Mouse (Mus musculus) midbrain, embryonic 13.5 days (tissue): Measurements from ENCODE around the gene Dhrs1. TPM values are rescaled to one million over a fixed set of nuclear protein-coding genes. Genes with fewer than 3 reads are reported as not detected.

Source experiments
- ATAC-seq: fragments of 200-750 bp; cut with Nextera tagmentation; 2 replicates; pipeline ENCODE4 v1.8.0; 2017; ENCODE audit warnings: mild to moderate bottlenecking, moderate TSS enrichment, moderate library complexity
- H3K27ac ChIP-seq: fragments of 300-500 bp; sonication (generic); 2 replicates; pipeline ENCODE4 v1.5.1; 2015; ENCODE audit warnings: inconsistent platforms, mild to moderate bottlenecking, moderate library complexity
- H3K27me3 ChIP-seq: fragments of 300-500 bp; sonication (generic); 2 replicates; pipeline ENCODE4 v1.6.1; 2015; ENCODE audit warnings: mild to moderate bottlenecking, inconsistent platforms
- H3K36me3 ChIP-seq: fragments of 300-500 bp; sonication (generic); 2 replicates; pipeline ENCODE4 v1.6.1; 2015; ENCODE audit warnings: mild to moderate bottlenecking, inconsistent platforms
- H3K4me1 ChIP-seq: fragments of 300-500 bp; sonication (generic); replicated peaks from 2 replicates; pipeline ENCODE4 v1.6.1; 2015; ENCODE audit warnings: inconsistent platforms
- H3K4me2 ChIP-seq: fragments of 300-500 bp; sonication (generic); replicated peaks from 2 replicates; pipeline ENCODE4 v1.6.1; 2015; ENCODE audit warnings: moderate library complexity, mild to moderate bottlenecking, inconsistent platforms
- H3K4me3 ChIP-seq: fragments of 300-500 bp; sonication (generic); replicated peaks from 2 replicates; pipeline ENCODE4 v1.5.1; 2015; ENCODE audit warnings: mild to moderate bottlenecking, inconsistent platforms
- H3K9ac ChIP-seq: fragments of 300-500 bp; sonication (generic); replicated peaks from 2 replicates; pipeline ENCODE4 v1.6.1; 2015; ENCODE audit warnings: mild to moderate bottlenecking, inconsistent platforms
- H3K9me3 ChIP-seq: fragments of 300-500 bp; sonication (generic); 2 replicates; pipeline ENCODE4 v1.6.1; 2016; ENCODE audit warnings: mild to moderate bottlenecking, inconsistent platforms
- WGBS: fragments of 180-500 bp; shearing (Covaris S2); methylation state at CpG from one replicate; pipeline ENCODE4 v1.1.7; 2015; 5-methylcytosine and 5-hydroxymethylcytosine counted together
- polyA plus RNA-seq: library from polyadenylated mRNA; unstranded; fragments of >200 nt; fragmentation: Nextera tagmentation; extraction: Ambion mirVana; gene quantifications from 2 replicates; pipeline ENCODE4 v1.2.1, GENCODE M21; 2015

Dhrs1 gene
- polyA plus RNA-seq: 66.3 and 68.8 TPM in 2 replicates

DNA sequence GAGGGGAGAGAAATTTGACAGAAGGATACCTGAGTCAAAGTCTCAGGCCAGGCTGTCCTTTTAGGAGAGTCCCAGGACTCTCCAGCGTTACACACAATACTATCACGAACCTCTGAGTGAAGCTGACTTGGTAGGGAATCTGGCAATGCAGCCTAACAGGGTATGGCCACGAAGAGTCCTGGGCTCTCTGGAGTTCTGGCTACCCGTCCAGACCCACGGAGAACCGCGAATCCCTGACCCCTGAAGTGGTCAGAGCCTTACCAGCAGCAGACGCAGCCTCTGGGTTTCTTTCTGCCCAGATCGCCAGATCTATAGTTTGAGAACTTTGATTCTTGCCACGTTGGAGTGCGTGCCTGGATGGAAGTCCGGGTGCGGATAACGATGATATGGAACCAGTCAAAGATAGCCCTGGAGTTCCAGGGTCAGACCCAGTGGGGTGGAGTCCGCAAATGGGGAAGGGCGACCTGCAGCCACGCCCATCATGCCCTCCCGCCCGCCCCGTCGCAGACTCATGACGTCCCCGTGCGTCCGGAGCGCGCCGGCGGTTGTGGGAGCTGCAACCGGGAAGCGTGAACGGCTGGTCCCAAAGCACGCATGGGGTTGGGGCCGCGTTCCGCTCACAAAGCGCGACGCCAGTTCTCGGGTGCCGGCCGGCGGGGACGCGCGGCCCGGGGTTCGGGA lies at the start of gene Dhrs1, which contains the start of gene Nop9:
TSS of gene Dhrs1 (minus strand) at position 511 of the 681 bp plus-strand sequence.
TSS of gene Nop9 (plus strand) at position 514 of the 681 bp plus-strand sequence.
- Histone ChIP-seq H3K4me2 (peak within 1 kb of the TSS; percentile 95), H3K4me1 (peaks cover 36% of the 10 kb centered on the region), H3K4me3 (peak within 1 kb of the TSS; percentile 73), H3K36me3 (peaks cover 23% of the 10 kb centered on the region), H3K27ac (no peak within 1 kb of the TSS), H3K9ac (peak within 1 kb of the TSS; percentile 76), H3K9me3 (no peaks in the 10 kb centered on the region), H3K27me3 (no peaks in the 10 kb centered on the region)
- ATAC-seq: peak; percentile 80
- 3% methylated on average over 42 of the region's 48 CpGs for WGBS

DNA sequence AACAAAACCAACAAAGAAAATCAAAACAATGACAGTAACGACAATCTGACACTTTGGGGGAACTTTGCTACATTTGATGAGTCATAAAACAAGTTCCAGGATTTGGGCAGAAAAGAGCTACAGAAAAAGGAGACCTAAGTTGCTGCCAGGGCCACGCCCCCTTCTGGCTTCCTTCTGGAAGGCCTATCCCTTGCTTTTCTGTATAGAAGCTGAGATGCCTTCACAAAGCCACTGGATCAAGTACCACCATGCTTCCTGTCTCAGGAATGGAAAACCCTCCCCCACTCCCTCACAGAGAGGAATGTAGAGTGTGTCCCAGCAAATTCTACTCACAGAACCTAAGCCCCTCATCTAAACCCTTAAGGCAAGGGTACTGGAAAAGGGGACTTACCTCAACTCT lies 48.5 kb upstream of the Dhrs1 start:
- H3K4me3 ChIP-seq: no peak overlapping the region
- no peaks in the 10 kb centered on the region for H3K36me3 ChIP-seq
- no peak overlapping the region for H3K27ac ChIP-seq
- no peak for ATAC-seq
- no peaks in the 10 kb centered on the region for H3K4me1 ChIP-seq
- 67% methylated on average over 2 of the region's 2 CpGs for WGBS
- peaks cover 22% of the 10 kb centered on the region for H3K27me3 ChIP-seq
- no peak overlapping the region for H3K9ac ChIP-seq
- no peak overlapping the region for H3K4me2 ChIP-seq
- no peaks in the 10 kb centered on the region for H3K9me3 ChIP-seq

DNA sequence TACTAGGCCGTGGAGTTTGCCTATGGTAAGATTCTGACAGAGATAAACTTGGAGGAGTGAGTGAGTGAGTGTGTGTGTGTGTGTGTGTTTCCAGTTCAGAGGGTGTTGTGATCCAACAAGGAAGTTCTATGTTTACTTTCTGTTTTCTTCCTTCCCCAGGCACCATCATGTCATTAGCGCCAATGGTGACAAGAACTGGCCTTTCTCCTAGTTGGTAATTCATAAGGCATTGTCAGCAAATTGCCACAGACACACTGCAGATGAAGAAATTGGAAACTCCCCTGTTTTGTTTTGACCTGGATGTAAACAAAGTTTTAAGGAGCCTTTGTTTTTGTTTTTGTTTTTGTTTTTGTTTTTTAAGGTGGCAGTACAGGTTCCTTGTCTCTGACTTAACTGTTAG lies 48.0 kb upstream of the Dhrs1 start:
- no peak for ATAC-seq
- Histone ChIP-seq H3K27ac (no peak overlapping the region), H3K36me3 (no peaks in the 10 kb centered on the region), H3K27me3 (peaks cover 27% of the 10 kb centered on the region), H3K9me3 (no peaks in the 10 kb centered on the region), H3K9ac (no peak overlapping the region), H3K4me3 (no peak overlapping the region), H3K4me1 (0 out of 2 replicates have a peak, but pooled peaks cover 3% of the 10 kb centered on the region), H3K4me2 (no peak overlapping the region)
- WGBS: 82% methylated on average over 2 of the region's 2 CpGs

DNA sequence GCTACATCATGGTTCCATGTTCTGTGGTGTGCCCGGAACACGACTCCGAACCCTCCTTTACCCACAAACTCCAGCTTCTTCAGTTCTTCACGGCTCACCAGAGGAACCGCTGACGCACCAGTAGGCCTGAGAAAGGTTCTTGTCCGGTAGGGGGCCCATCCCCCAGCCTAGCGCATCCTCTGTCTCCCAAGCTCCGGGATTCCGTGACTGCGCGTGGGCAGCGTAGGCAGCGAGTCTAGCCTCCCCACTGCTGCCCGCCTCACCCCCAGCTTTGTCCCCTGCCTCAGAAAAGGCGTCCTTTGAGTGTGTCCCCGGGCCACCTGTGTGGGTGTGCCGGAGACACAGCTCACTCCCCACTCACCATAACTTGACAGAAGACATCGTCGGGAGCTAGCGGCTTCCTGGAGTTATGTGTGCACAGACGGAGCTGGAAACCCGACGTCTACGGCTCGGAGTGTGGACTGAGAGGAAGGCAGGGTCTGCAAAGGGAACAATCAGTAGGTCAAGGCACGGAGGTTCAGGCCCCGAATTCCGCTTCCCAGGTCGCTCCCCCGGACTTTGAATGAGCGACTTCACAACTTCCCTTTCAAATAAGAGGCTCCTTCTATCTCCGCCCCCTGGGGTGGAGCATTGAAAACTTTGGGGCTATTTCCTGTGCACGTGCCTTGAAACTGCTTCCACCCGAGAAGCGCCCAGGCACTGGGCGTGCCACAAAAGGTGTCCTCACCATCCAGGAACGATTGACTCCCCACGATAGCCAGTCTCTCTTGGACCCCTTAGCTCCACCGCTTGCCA lies 43.0 kb upstream of the Dhrs1 start, which contains the start of gene Ripk3:
TSS of gene Ripk3 (minus strand) at position 610 of the 795 bp plus-strand sequence.
- 7% methylated on average over 40 of the region's 40 CpGs for WGBS

DNA sequence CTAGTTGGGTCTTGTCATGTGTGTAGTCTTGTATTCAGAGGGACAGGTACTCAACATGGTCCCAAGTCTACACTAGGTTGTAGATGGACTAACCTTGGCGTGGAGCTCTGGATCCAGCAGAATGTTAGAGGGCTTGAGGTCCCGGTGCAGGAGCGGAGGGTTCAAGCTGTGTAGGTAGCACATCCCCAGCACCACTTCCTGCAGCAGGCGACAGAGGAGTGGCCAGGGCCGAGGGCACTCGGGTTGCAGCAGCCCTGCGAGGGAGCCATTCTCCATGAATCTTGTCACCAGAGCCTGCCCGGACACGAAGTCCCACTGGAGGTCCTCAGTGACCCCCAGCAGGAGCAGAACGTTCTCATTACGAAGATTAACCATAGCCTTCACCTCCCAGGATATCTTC lies 42.2 kb upstream of the Dhrs1 start:
- 36% methylated on average over 11 of the region's 11 CpGs for WGBS
- Histone ChIP-seq H3K9me3 (no peaks in the 10 kb centered on the region), H3K9ac (no peak overlapping the region), H3K27me3 (peaks cover 84% of the 10 kb centered on the region), H3K27ac (no peak overlapping the region), H3K4me1 (peaks cover 19% of the 10 kb centered on the region), H3K36me3 (no peaks in the 10 kb centered on the region), H3K4me2 (no peak overlapping the region), H3K4me3 (no peak overlapping the region)
- ATAC-seq: no peak

More for the DNA sequence above, 43.0 kb upstream of the Dhrs1 start, which contains the start of gene Ripk3:
- Histone ChIP-seq H3K27ac (no peak within 1 kb of the TSS), H3K36me3 (no peaks in the 10 kb centered on the region), H3K4me3 (peak within 1 kb of the TSS; percentile 22), H3K4me1 (peaks cover 14% of the 10 kb centered on the region), H3K4me2 (peak within 1 kb of the TSS; percentile 39), H3K9ac (peak within 1 kb of the TSS; percentile 33; the same call in 1 of the 2 replicates), H3K27me3 (peaks cover 77% of the 10 kb centered on the region), H3K9me3 (no peaks in the 10 kb centered on the region)
- ATAC-seq: no peak

DNA sequence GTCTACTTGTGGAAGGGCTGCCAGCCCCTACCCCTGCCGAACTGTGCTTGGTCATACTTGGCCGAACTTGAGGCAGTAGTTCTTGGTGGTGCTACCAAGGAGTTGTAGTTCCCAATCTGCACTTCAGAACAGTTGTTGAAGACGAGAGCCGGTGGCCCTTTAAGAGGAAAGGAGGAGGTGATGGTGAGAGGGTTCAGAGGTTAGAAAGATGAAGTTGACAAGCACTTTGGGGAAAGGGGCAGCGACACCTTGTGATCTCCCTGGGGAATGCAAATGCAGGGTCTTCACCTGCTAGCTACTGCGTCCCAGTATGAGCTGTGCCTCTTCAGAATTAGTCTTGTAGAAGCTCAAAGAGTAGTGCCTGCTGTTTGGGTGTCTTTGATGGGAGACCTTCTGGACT lies 39.7 kb upstream of the Dhrs1 start:
- WGBS: 22% methylated on average over 6 of the region's 6 CpGs

DNA sequence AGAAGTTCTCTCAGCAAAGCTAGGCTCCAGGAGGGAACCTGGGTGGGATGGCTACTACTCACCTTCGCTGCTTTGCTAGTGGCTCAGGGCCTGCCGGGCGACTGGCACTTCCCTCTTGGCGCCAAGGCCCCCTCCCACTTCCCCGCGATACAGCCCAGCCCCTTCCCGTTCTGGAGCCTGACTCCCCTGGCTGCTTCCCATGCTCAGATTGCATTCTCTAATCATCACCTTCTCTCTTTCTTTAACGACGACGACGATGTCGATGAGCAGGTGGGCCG lies 38.4 kb upstream of the Dhrs1 start, which contains the start of gene Adcy4:
TSS of gene Adcy4 (minus strand) at position 138 of the 278 bp plus-strand sequence.
- H3K4me1 ChIP-seq: peaks cover 28% of the 10 kb centered on the region
- peaks cover 76% of the 10 kb centered on the region for H3K27me3 ChIP-seq
- no peak for ATAC-seq
- no peaks in the 10 kb centered on the region for H3K9me3 ChIP-seq
- H3K9ac ChIP-seq: peak within 1 kb of the TSS; percentile 39; the same call in 1 of the 2 replicates
- peak within 1 kb of the TSS; percentile 46 for H3K4me2 ChIP-seq
- peak within 1 kb of the TSS; percentile 26 for H3K4me3 ChIP-seq
- no peaks in the 10 kb centered on the region for H3K36me3 ChIP-seq
- no peak within 1 kb of the TSS for H3K27ac ChIP-seq
- WGBS: 5% methylated on average over 13 of the region's 13 CpGs

More for the DNA sequence above, 39.7 kb upstream of the Dhrs1 start:
- Histone ChIP-seq H3K4me2 (no peak overlapping the region), H3K36me3 (no peaks in the 10 kb centered on the region), H3K4me3 (no peak overlapping the region), H3K4me1 (peaks cover 28% of the 10 kb centered on the region), H3K27me3 (peaks cover 89% of the 10 kb centered on the region), H3K9ac (no peak overlapping the region), H3K9me3 (no peaks in the 10 kb centered on the region), H3K27ac (no peak overlapping the region)
- ATAC-seq: no peak

DNA sequence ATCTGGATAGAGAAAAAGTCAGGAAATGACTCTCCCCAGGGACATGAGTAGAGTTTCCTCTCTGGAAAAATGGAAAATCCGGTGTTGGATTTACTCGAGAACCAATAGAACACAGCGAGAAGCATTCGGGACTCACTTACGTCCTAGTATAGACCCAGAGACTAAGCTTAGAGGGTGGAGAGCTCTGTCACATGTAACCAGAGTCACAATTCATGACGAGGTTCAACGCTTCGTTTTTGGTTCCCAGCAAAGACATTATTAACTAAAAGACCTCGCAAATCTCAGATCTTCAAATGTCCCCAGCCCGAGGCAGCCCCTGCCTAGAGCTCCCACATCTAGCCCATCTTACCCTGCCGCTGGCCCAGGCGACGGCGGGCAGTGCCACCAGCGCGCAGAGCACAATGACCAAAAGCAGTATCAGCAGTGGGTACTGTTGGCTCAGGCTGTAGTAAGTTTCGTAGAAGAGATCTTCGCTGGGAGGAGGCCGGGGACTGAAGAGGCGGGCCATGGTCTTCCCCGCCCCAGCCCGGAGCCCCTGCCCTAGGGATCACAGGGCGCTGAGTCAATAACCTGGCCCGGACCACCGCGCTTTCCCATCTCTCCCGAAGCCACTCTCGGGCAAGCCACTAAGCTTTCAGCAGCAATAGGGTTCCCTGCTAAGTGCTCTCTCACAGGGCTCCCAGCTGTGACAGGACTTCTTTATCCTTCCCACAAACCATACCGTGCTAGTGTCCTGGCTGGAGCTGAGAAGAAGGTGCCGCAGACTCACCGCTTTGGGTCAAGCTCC lies 37.9 kb upstream of the Dhrs1 start:
- Histone ChIP-seq H3K4me2 (peak overlapping the region; percentile 46), H3K27ac (no peak overlapping the region), H3K36me3 (no peaks in the 10 kb centered on the region), H3K9ac (peak overlapping the region; percentile 39; the same call in 1 of the 2 replicates), H3K27me3 (peaks cover 70% of the 10 kb centered on the region), H3K4me1 (peaks cover 24% of the 10 kb centered on the region), H3K9me3 (no peaks in the 10 kb centered on the region), H3K4me3 (peak overlapping the region; percentile 26)
- no peak for ATAC-seq
- WGBS: 1% methylated on average over 31 of the region's 31 CpGs

DNA sequence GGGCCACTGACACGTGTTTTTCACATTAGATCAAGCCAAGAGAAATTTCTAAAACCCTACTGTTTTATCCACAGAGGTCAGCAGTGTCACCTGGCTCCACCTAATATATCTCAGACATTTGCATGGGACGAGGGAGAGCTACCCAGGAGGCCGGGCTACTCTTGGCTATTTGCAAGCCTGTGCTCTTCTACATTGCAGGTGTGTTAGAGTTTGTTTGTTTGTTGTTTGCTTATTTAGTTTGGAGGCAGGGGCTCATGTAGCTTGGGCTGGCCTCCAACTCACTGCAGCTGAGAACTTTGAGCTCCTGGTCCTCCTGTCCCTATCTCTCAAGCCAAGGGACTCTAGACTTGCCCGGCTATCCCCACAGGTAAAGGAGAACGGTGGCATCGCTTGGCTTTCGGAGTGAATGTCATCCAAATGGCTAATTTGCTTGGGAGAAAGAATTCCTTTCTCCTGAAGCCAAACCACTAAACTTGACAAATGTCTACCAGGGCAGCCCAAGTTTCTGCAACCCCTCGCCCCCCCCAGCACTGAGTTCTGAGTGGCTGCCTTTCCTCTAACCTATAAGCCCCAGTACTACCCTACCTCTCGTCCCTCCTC lies 37.0 kb upstream of the Dhrs1 start:
- no peak overlapping the region for H3K27ac ChIP-seq
- H3K9me3 ChIP-seq: no peaks in the 10 kb centered on the region
- WGBS: 50% methylated on average over 9 of the region's 9 CpGs
- no peak for ATAC-seq
- H3K27me3 ChIP-seq: peaks cover 61% of the 10 kb centered on the region
- no peak overlapping the region for H3K4me2 ChIP-seq
- no peaks in the 10 kb centered on the region for H3K36me3 ChIP-seq
- H3K4me1 ChIP-seq: peaks cover 20% of the 10 kb centered on the region
- no peak overlapping the region for H3K4me3 ChIP-seq
- no peak overlapping the region for H3K9ac ChIP-seq

DNA sequence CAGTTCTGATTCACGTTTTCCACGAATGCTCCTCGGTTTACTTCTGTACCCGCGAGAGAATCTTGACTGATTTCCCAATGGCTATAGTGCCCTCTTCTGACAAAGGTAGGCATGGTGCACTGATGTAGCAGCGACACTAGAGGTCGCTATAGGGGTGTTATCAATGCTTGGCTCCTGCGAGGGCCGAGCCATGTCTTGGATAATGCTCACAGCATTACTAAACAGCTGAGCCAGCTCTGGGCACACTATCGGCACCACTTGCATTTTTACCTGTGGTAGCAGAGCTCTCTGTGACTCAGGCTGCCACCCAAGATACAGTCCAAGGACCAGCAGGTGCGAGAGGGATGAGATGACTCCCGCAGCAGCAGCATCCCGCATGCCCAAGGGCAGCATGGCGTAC lies 35.8 kb upstream of the Dhrs1 start:
- Histone ChIP-seq H3K27me3 (peaks cover 50% of the 10 kb centered on the region), H3K4me1 (peaks cover 20% of the 10 kb centered on the region), H3K9ac (no peak overlapping the region), H3K4me3 (peak overlapping the region; percentile 14; the same call in 1 of the 2 replicates), H3K27ac (no peak overlapping the region), H3K36me3 (no peaks in the 10 kb centered on the region), H3K4me2 (peak overlapping the region; percentile 40), H3K9me3 (no peaks in the 10 kb centered on the region)
- WGBS: 16% methylated on average over 14 of the region's 14 CpGs
- ATAC-seq: peak; percentile 66

DNA sequence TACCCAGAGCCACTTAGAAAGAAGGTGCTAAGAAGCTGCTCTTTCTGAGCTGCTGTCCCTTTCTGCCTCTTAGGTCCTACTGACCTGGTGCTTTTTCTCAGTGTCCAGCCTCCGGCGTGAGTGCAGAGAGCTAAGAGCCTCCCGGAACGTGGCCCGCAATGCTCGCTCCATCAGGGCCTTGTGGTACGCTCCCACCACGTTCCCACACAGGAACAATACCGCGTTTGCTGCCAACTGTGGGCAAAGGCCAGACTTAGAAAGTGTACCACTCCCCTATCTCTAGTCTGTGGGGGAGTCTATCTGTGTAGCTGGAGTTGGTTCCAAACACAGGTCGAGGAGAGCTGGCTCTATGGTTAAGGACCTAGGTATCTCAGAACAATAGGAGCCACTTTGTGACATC lies 35.2 kb upstream of the Dhrs1 start:
- H3K27ac ChIP-seq: no peak overlapping the region
- ATAC-seq: peak; percentile 14; the same call in 1 of the 2 replicates

More for the DNA sequence above, 35.2 kb upstream of the Dhrs1 start:
- Histone ChIP-seq H3K9ac (no peak overlapping the region), H3K9me3 (no peaks in the 10 kb centered on the region), H3K4me2 (no peak overlapping the region), H3K27me3 (peaks cover 44% of the 10 kb centered on the region), H3K4me1 (peaks cover 20% of the 10 kb centered on the region), H3K36me3 (no peaks in the 10 kb centered on the region), H3K4me3 (no peak overlapping the region)
- 80% methylated on average over 11 of the region's 11 CpGs for WGBS
